Mouse (Mus musculus): ENCODE data around the gene N4bp2l2.

N4bp2l2 gene

DNA sequence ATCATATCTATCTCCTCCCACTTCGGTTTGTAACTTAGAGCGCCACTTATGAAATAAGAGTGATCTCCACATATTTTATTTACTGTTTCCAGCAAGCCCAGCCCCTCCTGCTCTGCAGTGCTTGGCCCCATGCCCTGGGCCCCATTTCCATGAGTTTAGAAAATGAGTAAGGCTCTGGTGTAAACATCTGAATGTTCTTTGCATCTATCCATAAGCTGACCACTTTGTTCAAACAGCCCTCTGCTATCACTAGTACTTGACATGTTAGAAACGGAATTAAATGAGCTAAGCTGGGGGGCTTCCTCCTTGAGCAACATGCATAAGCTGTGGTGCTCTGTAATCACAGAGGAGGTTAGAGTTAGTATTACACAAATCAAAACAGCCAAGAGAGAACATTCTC, 91.6 kb downstream of the N4bp2l2 start:
- no peak for ATAC-seq (ENCODE audit: insufficient number of reproducible peaks, low FRiP score, low TSS enrichment)

- no peak for ATAC-seq (ENCODE audit: insufficient number of reproducible peaks, low FRiP score, low TSS enrichment)
These were observed 95.3 kb downstream of the N4bp2l2 start for GRCm38 (mm10) chr5:150570496-150571219.

DNA sequence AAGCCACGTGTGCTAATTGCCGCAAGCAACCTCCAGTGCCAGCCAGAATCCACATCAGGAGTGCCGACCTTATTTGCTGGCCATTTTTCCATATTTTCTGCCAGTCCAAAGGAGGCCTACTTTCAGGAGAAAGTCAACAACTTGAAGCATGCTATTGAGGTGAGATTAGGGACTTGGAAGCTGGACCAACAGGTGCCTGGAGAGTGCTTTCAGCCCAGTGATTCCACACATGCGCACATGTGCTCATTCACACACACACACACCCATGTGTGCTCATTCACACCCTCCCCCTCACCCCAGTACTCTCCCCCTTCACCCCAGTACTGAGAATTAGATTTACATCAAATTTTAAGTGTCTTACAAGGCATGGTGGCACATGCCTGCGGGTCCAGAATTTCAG, 99.0 kb downstream of the N4bp2l2 start:
- no peak for ATAC-seq (ENCODE audit: insufficient number of reproducible peaks, low FRiP score, low TSS enrichment)

GRCm38 (mm10) chr5:150566226-150566625, 99.8 kb downstream of the N4bp2l2 start:
- ATAC-seq (ENCODE audit: insufficient number of reproducible peaks, low FRiP score, low TSS enrichment), result no peak

GRCm38 (mm10) chr5:150564426-150564825, 101.6 kb downstream of the N4bp2l2 start:
- no peak for ATAC-seq (ENCODE audit: insufficient number of reproducible peaks, low FRiP score, low TSS enrichment)

DNA sequence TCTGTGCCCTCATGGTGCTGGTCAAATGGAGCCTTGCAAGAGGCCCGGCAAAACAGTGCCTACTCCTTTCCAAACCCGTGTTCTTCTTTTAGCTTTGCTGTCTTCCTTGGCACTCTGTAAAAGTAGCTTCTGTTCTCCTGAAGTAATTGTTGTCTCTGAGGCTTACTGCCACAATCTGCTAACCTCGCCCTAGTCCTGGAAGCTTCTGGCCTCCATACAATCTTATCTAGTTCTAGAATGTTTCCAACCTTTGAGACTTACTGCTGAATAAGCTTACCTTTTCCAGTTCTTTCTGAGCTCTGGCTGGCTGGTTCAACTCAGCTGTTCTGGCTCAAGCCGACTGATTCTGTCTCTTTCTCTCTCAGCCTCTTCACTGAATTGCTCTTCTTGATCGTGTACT, 104.2 kb downstream of the N4bp2l2 start:
- ATAC-seq (ENCODE audit: insufficient number of reproducible peaks, low FRiP score, low TSS enrichment), result no peak

DNA sequence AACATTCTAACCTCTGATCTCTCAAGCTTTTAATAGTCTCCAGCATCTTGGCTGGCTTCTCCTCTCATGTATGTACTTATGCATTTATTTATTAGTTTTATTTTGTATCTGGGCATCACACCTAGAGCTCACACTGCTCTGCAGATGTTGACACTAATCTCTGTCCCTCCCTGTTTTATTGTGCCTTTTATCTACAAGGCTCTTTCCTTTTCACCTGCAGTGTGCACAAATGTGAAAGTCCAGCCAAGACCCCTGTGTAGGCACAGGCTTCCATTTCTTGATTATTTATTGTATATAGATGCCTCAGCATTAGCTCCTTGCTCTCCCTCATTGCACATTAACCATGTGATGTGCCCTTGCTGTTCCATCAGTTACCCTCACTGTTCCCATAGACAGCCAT, 104.6 kb downstream of the N4bp2l2 start:
- ATAC-seq (ENCODE audit: insufficient number of reproducible peaks, low FRiP score, low TSS enrichment), result no peak

- ATAC-seq (ENCODE audit: insufficient number of reproducible peaks, low FRiP score, low TSS enrichment), result no peak
These were observed 105.1 kb downstream of the N4bp2l2 start for GRCm38 (mm10) chr5:150560851-150561250.

- ATAC-seq (ENCODE audit: insufficient number of reproducible peaks, low FRiP score, low TSS enrichment), result no peak
These were observed 106.4 kb downstream of the N4bp2l2 start for GRCm38 (mm10) chr5:150559519-150560103.
